Mouse (Mus musculus): ENCODE measurements at regions not wholly inside any gene's neighbourhood (a gene's known extent, or its start where the extent isn't known, plus 50 kb on each side); places are given as distances from the start of the nearest gene placed in this dataset.

- TF ChIP-seq CTCF (IDR thresholded peaks at IDR 0.05; ENCODE audit: extremely low read depth, insufficient read depth, insufficient read length, insufficient replicate concordance) (no peak), POLR2A (IDR thresholded peaks at IDR 0.05; ENCODE audit: low read depth, low read length) (no peak)
Observed at GRCm38 (mm10) chr4:55451711-55452110, 80.6 kb downstream of the Klf4 start.
